Mouse (Mus musculus) embryo, embryonic 9.5 days (tissue): Measurements from ENCODE around the gene 4931406P16Rik.

Source experiments
- DNase-seq: peaks from one replicate; pipeline ENCODE4 v3.0.0-alpha.2; 2017; ENCODE audit errors: extremely low spot score

Gene 4931406P16Rik

DNA sequence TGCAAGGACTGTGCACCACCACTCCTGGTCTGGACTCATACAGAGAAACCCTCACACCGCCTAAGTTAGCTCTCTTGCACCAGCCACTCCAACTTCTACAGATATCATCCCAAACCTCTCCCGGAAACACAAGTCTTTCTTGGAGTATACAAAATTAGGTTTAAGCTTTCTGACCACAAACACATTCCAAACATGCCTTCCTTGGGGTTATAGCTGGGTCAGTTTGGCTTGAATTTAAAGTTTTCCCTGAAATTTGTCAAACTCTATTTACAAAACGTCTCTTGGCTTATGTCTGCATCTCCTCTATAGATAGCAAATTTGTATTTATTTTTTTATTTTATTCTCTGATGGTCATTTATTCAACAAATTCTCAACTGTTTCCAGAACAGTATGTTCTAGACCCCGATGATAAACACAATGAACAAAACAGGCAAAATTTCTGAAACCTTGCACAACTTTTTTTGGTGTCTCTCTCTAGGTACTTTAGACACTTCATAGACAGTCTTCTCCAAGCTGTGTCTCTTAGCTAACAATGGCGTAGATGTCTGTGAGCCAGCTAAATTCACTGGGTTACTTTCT is 4.1 kb downstream of the 4931406P16Rik start:
- no peak for DNase-seq

DNA sequence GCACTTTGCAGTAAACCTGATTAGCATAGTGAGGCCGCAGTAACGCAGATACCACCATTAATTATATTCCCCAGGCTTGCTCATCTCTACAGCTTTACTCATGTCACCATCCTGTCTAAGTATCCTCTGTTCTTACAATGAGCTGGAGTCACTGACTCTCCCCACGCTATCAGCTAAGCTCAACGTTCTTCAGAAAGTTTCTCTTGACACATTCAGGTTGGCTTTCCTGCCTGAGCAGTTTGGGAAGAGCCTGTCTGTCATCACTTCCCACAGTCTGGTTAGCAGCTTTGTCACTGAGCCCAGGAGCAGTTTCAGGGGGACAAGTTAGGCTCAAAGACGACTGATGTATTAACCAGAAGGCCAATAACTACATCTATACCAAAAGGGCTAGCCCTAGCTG is 4.8 kb downstream of the 4931406P16Rik start:
- no peak for DNase-seq

DNA sequence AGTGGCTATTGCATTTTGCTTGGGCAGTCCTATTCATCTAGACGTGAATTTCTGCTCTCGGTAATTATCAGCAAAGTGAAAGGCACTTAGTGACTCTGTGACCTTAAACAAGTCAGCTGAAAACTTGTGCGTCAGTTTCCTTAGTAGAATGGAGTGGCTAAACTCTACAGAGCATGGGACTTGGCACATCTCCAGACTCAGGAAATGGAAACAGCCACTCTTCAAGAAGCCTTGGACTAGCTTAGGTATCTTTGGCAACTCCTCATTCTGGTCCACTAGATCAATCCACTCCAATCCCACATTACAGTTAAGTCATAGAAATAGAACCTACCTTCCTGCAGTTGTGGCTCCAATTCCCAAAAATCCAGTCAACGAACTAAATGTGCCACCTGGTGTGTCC is 7.9 kb downstream of the 4931406P16Rik start:
- DNase-seq = no peak

DNA sequence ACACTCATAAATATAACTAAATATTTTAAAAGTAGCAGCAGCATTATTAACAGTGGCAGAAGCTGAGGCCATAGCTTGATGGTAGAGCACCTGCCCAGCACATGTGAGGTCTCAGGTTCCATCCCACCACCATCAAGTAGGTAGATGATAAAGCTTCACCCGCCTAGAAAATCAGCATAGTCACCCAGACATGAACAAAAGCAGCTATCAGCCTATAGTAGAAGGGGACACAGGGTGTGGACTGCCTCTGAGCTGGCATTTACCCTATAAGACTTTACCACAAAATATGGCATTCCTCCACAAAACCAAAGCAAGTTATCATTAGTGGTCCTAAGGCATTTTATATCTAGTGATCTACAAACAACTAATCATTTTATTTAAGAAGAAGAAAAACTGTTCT is 10.7 kb downstream of the 4931406P16Rik start:
- no peak for DNase-seq

DNA sequence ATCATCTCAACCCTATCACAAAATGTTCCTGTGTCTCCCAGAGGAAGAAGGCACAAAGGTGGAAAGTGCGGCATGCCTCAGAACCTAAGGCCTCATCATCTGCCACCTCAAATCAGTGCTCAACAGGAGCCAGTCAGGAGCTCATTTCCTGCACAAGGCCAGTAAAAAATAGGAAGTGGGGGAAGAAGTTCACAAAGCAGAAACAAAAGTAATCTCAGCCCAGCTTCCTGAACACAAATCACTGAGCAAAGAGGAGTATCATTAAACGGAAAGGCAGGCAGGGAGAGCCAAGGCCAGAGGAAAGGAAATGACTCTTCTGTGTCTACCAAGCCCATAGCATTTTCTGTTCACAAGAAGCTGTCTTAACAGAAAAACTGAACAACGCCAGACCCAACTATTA is 11.4 kb downstream of the 4931406P16Rik start:
- DNase-seq = no peak

DNA sequence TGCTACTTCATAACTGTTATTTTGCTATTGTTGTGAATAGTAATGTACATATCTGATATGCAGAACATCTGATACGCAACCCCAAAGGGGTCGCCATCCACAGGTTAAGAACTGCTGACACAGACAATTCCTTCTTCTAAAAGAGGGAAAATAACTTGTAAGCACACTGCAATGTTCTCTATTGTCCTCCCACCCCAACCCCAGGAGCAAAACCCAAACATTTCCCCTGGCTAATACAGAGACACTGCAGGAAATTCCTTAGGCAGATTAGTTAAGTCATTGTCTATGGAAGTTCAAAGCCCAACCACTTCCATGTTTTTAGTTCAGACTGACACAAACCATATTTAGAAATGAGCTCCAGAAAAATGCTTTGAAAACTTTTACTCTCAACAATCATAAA is 14.5 kb downstream of the 4931406P16Rik start:
- DNase-seq = no peak

DNA sequence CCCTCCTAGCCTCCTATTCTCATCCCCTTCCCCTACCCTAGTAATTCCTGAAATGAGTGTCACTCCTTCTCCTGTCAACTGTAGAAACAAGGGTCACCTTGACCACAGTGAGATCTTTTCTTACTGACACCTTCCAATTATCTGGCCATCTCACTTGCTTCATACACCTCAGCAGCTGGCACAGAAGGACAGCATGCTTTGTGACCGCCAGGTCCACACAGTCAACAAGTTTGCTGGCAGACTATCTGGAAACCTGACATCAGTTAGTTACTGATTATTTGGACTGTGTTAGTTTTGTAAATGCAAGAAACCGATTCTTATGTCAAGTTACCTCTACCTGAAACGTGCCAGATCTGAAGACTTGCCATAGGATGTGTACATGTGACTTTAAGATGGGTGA is 17.2 kb downstream of the 4931406P16Rik start:
- DNase-seq = no peak

DNA sequence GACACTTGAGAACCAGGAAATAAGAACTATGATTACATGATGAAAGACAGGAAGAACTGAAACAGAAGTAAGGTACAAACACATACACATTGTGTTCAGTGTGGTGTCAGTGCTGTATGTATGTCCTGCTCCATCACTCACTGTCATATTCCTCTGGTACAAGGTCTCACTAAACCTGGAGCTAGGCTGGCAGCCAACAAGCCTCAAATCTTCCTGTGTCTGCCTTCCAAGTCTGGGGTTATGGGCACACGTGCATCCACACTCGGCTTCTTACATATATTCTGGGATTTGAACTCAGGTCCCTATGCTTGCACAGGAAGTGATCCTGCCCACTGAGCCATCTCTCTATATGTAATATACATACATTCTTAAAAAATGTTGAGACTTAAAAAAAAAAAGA is 20.7 kb downstream of the 4931406P16Rik start:
- DNase-seq = no peak

DNA sequence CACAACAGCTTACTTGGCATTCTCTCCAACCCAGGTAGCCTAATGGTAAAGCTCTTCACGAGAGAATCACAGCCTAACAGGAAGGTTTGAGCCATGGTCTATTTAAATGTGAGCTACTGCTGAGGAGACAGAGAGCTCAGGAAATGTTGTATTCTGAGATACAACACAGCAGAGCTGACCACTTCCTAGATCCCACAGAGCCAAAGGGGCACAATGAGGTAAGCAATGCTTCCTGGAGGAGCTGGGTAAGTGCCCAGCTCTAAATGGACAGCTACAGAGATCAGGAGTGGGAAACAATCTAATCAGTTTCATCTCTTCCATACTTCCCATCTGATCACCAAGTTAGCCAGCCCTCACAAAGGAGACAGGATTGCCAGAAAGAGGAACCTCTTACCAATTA is 22.1 kb downstream of the 4931406P16Rik start:
- no peak for DNase-seq

DNA sequence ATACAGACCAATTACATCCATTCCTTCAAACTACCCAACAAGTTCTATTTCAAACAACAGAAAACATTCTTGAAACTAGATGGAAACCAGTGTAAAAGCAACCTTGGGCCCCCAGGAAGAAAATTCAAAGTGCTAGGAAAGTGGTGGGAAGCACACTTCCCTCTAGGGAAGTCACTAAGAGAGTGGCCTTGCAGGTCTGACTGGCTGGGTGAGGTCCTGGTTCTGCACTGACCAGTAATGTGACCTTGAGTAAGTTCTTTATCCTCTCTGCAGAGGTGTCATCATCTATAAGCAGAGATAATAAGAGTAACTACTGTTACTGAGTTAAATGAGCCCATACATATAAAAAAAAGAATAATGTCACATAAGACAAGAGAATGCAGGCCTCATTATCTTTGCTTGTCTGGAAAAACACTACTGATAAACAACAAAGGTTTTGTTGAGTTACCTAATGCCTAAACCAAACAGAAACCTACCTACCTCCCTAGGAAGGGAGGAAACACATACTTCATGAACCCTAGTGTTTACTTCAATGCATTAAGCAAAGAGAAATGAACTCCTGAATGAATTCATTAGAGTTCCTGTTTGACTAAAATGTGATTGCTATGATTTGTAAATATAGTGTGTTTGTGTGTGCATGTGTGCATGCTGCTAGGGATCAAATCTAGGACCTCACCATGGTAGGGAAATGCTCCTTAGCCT is 22.8 kb downstream of the 4931406P16Rik start:
- DNase-seq = no peak

DNA sequence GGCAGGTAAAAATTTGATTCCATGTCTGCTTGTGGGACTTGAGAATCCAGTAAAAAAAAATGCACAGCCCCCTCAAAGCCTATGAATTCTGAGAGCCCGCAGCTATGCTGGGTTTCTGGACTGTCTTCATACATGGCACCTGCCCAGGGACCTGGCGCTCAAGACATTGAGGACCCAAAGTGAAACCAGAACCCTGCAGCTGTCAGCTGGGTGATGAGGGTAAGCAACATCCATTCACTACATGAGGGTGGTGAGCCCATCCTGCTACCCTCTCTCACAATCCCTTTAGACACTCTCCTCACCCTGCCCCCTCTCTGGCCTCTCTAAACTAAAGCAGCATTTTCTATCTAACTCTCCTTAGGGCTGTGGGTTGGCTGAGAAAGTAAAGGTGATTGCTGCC is 35.7 kb downstream of the 4931406P16Rik start:
- no peak for DNase-seq

DNA sequence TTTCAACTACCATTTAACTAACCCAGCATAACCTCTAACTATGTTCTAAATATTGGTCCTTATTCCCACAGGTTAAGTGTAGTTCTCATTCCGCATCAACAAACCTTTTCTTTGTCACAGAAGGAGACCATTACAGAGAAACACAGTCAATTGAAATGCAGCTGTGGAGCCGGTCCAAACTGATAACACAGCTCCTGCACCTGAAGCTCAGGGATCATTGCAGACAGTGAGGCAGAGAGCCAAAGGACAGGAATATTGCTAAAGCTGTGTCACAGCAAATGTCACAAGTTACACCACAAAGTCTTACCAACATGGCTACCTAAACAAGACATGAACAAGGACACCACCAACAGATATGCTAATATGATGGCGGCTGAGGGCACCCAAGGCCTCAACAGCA is 37.3 kb downstream of the 4931406P16Rik start:
- no peak for DNase-seq

DNA sequence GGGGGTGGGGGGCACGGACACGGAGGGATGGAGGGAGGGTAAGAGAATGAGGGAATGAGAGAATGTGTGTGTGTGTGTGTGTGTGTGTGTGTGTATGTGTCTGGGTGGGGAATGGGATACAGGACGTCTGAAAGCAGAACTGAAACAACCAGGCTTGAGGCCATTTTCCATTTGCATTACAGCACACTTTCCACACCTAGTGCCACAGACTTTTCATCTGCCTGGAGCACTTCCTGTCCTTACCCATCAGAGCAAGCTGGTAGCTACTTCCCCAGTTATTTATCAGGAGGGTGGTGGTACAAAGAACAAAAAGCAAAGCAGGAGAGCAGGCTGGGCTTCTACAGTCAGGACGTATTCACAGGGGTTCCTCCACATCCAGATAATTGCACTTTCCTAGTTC is 40.9 kb downstream of the 4931406P16Rik start:
- DNase-seq = no peak

DNA sequence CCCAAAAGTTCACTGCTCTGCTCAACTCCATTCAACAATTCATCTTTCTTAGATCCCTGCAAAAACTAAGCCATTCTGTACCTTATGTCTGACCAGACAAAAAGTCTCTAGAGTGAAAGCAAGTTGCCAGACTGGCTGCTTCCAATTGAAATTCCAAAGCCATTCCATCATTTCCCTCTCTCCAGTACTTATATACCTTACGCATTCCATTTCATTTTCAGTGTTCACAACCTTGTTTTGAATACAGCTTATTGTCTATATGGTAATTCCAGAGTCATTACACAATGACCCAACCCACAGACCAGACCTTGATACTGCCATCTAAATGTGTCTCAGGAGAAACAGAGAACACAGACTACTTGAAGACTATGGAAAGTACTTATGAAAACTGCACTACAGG is 44.9 kb downstream of the 4931406P16Rik start:
- no peak for DNase-seq

DNA sequence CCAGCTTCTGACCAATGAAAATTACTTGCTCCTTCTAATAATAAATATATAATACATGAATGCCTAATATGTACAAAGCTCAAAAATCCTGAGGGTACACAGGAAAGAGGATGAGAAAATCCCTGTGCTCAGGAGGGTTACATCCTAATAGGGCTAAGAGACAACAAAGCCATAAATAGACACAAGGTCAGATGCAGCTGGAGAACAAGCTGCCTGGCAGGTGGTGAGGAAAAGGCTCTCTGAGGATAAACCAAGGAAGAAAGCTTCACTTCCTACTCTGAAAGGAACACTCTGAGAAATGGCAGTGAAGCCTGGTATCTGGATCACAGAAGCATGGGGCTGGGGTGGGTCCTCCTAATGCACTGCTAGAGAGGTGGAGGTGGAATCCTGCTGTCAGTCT is 46.9 kb downstream of the 4931406P16Rik start:
- no peak for DNase-seq

DNA sequence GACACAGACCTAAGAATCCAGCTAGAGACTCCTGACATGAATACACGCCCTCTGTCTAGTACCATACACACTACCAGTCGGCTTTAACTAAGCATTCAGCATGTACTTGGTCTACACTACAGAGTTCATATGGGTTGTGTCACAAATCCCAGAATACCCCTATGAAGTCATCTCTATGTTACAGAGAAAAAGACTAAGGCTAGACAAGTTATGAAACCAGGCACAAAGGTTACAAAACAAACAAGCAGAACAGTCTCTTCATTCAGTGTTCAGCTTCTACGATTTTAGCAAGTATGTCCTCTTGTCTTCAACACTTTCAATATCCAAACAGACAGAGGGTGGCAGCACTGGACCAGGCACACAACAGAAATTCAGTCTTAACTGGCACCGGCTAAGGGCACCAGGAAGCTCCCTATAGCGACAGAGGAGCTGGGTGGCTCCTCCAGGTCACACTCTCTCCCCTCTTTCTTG is 47.4 kb downstream of the 4931406P16Rik start:
- peak; percentile 21 for DNase-seq

DNA sequence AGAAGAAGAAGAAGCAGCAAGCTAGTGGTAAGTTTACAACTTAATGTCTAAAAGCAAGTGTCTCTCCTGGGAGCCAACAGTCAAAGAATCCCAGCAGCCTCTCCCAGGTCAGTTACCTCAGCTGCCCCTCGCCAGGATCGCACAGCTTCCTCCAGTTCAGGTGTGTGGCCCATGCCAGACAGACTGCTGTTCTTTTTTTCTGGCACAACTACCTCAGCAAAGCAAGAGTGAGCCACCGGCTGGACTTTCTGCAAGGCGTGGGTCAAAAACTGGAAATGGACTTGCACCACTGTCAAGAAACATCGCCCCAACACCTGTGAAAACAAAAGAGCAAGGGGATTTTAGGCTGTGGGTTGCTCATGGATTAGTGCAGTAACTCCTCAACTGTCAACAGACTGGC is 49.9 kb downstream of the 4931406P16Rik start:
- no peak for DNase-seq

DNA sequence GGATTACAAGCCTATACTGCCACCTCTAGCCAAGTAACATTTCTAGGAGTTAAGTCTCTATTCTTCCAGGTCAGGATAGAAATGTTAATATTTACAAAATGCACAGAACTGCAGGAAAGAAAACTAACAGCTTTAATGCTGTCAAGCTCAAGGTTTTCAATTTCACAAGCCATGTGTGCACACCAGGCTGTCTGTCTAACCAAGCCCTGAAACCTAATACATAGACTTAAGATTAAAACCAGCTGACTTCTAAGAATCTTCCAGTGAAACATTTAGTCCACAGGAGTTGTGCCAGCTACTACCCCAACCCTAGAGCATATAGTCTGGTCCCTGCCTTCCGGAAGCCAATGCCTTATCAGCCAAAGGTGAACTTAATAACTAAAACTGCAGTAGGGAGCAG is 54.9 kb downstream of the 4931406P16Rik start:
- DNase-seq = no peak

DNA sequence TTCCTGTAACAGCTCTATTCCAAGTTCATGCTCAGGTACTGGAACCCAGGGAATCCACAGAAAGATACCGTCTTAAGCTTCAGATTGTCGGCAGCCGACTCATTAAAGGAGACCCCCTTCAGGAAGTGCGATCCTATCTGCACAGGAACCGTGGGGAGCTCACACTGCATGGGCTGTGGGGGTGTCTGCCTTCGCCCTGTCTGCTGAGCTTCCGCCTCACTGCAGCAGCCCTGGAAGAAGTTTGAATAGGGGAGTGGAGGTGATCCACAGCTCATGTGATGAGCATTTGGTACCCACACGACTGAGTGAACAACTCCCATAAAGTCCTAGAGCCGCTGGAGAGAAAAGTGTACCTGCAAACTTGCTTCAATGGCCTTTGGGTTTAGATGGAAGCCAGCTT is 56.1 kb downstream of the 4931406P16Rik start:
- no peak for DNase-seq

DNA sequence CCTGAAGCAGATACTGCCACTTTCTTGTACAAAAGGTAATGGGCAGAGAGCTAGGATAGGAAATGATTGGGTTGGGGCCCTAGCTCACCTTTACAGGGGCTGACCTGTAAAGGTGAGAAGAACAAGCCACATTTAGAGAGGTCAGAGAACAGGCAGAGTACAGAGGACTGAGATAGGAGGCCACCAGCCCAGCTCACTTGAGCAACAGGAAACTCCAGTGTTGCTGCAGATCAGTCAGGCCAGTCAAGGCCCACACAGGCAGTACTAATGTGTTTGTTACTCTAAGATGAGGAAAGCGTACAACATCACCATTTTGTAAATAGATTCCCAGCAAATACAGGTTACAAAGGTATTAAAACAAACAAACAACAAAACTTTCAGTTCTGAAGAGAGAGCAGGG is 57.4 kb downstream of the 4931406P16Rik start:
- no peak for DNase-seq

DNA sequence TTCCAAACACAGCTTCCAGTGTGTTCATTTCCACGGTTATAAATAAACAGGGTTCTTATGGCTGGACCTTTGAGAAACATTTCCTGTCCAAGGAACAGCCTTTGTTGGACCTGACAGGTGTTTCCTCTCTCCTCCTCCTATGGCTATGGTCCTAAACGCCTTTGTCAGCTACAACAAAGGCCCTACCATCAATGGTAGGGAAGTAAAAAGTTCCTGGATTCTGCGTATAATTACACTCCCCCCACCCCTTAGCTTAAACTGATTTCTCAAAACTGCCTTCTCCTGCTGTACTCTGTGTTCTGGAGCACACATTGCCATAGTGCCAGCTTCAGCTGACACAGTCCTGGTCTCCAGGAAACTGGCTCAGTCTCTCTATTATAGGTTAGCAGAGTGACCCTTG is 58.2 kb downstream of the 4931406P16Rik start:
- DNase-seq = no peak

DNA sequence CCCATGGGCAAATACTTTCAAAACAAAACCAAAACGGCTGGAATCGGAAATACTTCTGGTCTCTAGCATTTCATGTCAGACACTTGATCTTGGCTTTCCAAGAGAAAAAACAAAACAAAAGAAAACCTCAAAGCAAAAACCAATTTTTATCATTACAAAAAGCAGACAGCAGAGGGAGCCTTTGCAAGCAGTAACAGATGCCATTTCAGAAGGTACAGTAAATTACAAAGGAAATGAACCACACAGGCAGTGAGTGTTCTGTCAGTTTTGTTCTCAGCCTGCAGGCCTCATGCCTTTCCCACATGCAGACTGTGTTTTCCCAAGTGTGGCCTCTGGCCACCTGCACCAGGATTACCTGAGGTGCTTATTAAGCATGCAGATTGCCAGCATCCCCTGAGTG is 61.3 kb downstream of the 4931406P16Rik start:
- no peak for DNase-seq

DNA sequence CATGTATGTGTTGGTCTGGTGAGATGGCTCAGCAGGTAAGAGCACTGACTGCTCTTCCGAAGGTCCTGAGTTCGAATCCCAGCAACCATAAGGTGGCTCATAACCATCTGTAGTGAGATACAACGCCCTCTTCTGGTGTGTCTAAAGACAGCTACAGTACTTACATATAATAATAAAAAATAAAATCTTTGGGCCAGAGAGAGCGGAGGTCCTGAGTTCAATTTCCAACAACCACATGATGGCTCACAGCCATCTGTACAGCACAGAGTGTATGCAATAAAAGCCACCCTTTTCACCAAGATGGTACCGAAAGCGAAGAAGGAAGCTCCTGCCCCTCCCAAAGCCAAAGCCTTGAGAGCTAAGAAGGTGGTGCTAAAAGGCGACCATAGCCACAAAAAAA is 62.6 kb downstream of the 4931406P16Rik start, which contains the start of gene Gm6096:
TSS of gene Gm6096 (plus strand) at position 301 of the 400 bp plus-strand sequence.
- DNase-seq = no peak
